Mouse (Mus musculus) embryonic facial prominence, embryonic 11.5 days (tissue): ENCODE measurements around the gene Xrra1. TPM values are rescaled to one million over a fixed set of nuclear protein-coding genes. Genes with fewer than 3 reads are reported as not detected.

Experiments used
- ATAC-seq: fragments of 200-750 bp; cut with Nextera tagmentation; replicated peaks from 2 replicates; pipeline ENCODE4 v1.8.0; 2017; ENCODE audit warnings: low read depth; ENCODE audit not compliant: insufficient number of reproducible peaks, low FRiP score, low TSS enrichment
- DNase-seq: peaks from one replicate; pipeline ENCODE4 v3.0.0-alpha.2; 2015; ENCODE audit warnings: low spot score
- H3K27ac ChIP-seq: fragments of 300-500 bp; sonication (generic); replicated peaks from 2 replicates; pipeline ENCODE4 v1.5.1; 2014; ENCODE audit warnings: mild to moderate bottlenecking, low read depth, low read length, control low read depth
- H3K27me3 ChIP-seq: fragments of 300-500 bp; sonication (generic); 2 replicates; pipeline ENCODE4 v1.6.1; 2014; ENCODE audit warnings: mild to moderate bottlenecking, low read length, moderate library complexity, mixed read lengths; ENCODE audit not compliant: control insufficient read depth, insufficient read depth
- H3K36me3 ChIP-seq: fragments of 300-500 bp; sonication (generic); replicated peaks from 2 replicates; pipeline ENCODE4 v1.6.1; 2014; ENCODE audit warnings: low read depth, mild to moderate bottlenecking, low read length, moderate library complexity, mixed read lengths; ENCODE audit not compliant: control insufficient read depth, insufficient read depth
- H3K4me1 ChIP-seq: fragments of 300-500 bp; sonication (generic); 2 replicates; pipeline ENCODE4 v1.6.1; 2014; ENCODE audit warnings: low read length, mixed read lengths; ENCODE audit not compliant: control insufficient read depth, insufficient read depth
- H3K4me2 ChIP-seq: fragments of 300-500 bp; sonication (generic); 2 replicates; pipeline ENCODE4 v1.6.1; 2014; ENCODE audit warnings: low read depth, mild to moderate bottlenecking, control low read depth, low read length, moderate library complexity
- H3K4me3 ChIP-seq: fragments of 300-500 bp; sonication (generic); 2 replicates; pipeline ENCODE4 v1.5.1; 2014; ENCODE audit warnings: low read depth, low read length, control low read depth
- H3K9ac ChIP-seq: fragments of 300-500 bp; sonication (generic); replicated peaks from 2 replicates; pipeline ENCODE4 v1.6.1; 2014; ENCODE audit warnings: mild to moderate bottlenecking, control low read depth, low read length
- H3K9me3 ChIP-seq: fragments of 300-500 bp; sonication (generic); replicated peaks from 2 replicates; pipeline ENCODE4 v1.6.1; 2016; ENCODE audit warnings: mild to moderate bottlenecking, low read length, inconsistent platforms, mixed read lengths; ENCODE audit not compliant: control insufficient read depth
- whole genome bisulfite sequencing: fragments of 180-500 bp; shearing (Covaris S2); extraction: QIAGEN DNeasy Blood & Tissue Kit; methylation state at CpG from one replicate; pipeline ENCODE4 v1.1.7; 2014; 5-methylcytosine and 5-hydroxymethylcytosine counted together
- polyA plus RNA-seq: library from polyadenylated mRNA; unstranded; fragments of >200 nt; fragmentation: Nextera tagmentation; extraction: Ambion mirVana; gene quantifications from 2 replicates; pipeline ENCODE4 v1.2.1, GENCODE M21; 2014

Xrra1 gene
- polyA plus RNA-seq, 1 experiment from 2014 or later: 0.52 TPM

DNA sequence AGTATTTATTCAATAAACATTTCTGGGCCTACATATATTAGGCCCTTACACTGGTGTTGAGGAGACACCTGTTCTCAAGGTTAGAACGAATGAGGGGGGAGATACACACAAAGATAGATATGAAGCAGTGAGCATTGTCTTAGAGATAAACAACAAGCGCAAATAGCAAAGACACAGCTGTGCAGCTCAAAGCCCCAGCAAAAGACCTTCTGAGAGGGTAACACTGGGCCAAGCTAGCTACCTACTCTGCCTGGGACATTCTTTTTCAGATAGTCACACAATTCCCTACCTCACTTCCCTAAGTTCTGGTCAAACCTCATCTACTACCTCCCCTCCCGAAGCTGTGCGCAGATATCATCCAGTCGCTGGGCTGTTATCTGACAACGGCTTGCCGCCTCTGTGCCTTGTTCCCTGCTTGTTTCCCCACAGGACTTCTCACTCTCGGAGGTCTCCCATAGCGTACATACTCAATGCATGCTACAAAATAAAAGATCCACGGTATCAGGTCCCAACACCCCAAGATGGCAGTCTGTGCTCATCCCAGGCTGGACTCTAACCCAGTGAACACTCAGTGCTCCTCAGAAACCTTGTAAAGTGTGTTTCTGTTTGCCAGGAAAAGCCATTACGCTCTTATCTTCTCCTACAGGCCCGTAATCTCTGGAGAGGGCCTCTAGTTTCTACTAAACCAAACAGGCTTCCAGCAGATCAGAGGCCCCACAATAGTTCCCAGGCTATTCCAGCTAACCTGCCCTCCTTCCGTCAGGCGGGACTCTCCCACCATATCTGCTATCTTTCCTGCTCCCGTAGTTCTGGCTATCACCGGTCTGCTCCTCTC is 34.0 kb upstream of the Xrra1 start:
- H3K9ac ChIP-seq: no peak overlapping the region
- 84% methylated on average over 16 of the region's 16 CpGs for WGBS
- no peak overlapping the region for H3K27ac ChIP-seq
- no peaks in the 10 kb centered on the region for H3K4me1 ChIP-seq
- H3K4me2 ChIP-seq: no peak overlapping the region
- H3K36me3 ChIP-seq: no peaks in the 10 kb centered on the region
- no peaks in the 10 kb centered on the region for H3K9me3 ChIP-seq
- ATAC-seq (no peak), DNase-seq (no peak)
- no peaks in the 10 kb centered on the region for H3K27me3 ChIP-seq
- no peak overlapping the region for H3K4me3 ChIP-seq

- no peak overlapping the region for H3K4me2 ChIP-seq
- no peaks in the 10 kb centered on the region for H3K27me3 ChIP-seq
- H3K27ac ChIP-seq: no peak overlapping the region
- H3K9me3 ChIP-seq: no peaks in the 10 kb centered on the region
- DNase-seq (no peak), ATAC-seq (no peak)
- H3K36me3 ChIP-seq: no peaks in the 10 kb centered on the region
- no peak overlapping the region for H3K4me3 ChIP-seq
- 87% methylated on average over 9 of the region's 9 CpGs for WGBS
- H3K4me1 ChIP-seq: no peaks in the 10 kb centered on the region
- H3K9ac ChIP-seq: no peak overlapping the region
Observed at GRCm38 (mm10) chr7:99825511-99825910, 33.4 kb upstream of the Xrra1 start.

- Histone ChIP-seq H3K27ac (no peak overlapping the region), H3K4me1 (no peaks in the 10 kb centered on the region), H3K9ac (no peak overlapping the region), H3K27me3 (no peaks in the 10 kb centered on the region), H3K36me3 (no peaks in the 10 kb centered on the region), H3K4me3 (no peak overlapping the region), H3K4me2 (no peak overlapping the region), H3K9me3 (no peaks in the 10 kb centered on the region)
- no peak for DNase-seq
- no peak for ATAC-seq
- WGBS: 71% methylated on average over 6 of the region's 6 CpGs
Observed at GRCm38 (mm10) chr7:99826096-99826495, 32.8 kb upstream of the Xrra1 start.

DNA sequence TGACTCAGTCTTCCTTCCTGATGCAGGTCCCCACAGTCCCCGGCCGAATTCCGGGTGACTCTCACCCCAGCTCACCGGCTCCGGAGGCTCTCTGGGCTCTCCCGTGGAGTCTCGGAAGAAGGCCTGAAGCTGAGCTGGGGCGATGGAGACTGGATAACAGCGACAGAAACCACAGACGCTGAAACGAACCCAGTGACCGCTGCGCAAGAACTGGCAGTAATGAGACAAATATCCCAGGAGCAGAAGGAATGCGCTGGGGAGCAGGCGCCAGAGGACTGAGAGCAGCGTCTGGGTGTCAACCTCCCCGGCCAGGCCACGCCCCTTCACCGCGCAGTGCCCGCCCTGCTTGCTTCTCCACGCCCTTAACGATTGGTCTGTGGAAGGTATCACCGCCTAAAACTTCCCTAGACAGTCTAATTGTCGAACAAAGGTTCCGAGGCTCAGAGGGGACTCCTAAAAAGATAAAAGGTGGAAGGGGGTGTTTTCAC is 30.8 kb upstream of the Xrra1 start, which contains the start of gene Neu3:
Neu3 (minus strand) TSS at position 335 of the 488 bp plus-strand sequence.
- Histone ChIP-seq H3K27me3 (no peaks in the 10 kb centered on the region), H3K9ac (peak within 1 kb of the TSS; percentile 74), H3K27ac (no peak within 1 kb of the TSS), H3K9me3 (no peaks in the 10 kb centered on the region), H3K4me2 (peak within 1 kb of the TSS; percentile 58), H3K4me1 (no peaks in the 10 kb centered on the region), H3K36me3 (no peaks in the 10 kb centered on the region), H3K4me3 (peak within 1 kb of the TSS; percentile 46)
- under 1% methylated on average over 26 of the region's 26 CpGs for WGBS
- ATAC-seq: peak; percentile 98
- peak; percentile 90 for DNase-seq

DNA sequence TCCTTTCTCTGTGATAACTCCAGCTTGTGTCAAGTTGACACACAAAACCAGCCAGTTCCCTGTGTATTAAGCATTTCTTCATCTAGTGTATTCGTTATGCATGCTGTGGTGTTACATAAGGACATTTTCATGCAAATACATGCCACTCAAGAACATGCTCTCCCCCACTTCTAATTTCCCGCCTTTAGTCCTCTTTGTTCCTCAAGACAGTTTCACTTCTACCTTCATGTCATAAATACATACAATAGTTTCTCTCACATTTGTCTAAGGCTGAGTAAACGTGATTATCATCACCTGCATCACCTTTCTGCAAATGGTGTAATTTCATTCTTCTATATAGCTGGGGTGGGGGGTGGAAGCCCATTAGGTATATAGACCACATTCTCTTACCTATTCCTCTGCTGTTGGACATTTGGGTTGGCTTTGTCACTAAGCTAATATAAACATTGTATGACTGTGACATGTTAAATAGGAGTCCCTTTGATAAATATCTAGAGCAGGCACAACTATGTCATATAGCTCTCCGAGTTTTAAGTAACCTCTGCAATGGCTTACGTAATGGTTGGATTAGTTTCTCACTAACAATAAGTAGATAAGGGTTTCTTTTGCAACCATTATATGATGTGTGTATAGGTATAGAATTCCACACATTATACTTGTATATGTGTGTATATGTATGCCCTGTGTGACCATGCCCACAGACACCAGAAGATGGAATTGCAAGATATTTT is 25.6 kb upstream of the Xrra1 start:
- DNase-seq: no peak
- Histone ChIP-seq H3K4me1 (no peaks in the 10 kb centered on the region), H3K4me2 (no peak overlapping the region), H3K9ac (no peak overlapping the region), H3K9me3 (no peaks in the 10 kb centered on the region), H3K27me3 (no peaks in the 10 kb centered on the region), H3K27ac (no peak overlapping the region), H3K4me3 (no peak overlapping the region), H3K36me3 (0 out of 2 replicates have a peak, but pooled peaks cover under 1% of the 10 kb centered on the region)
- 87% methylated on average over 5 of the region's 5 CpGs for WGBS
- no peak for ATAC-seq

- ATAC-seq (no peak), DNase-seq (no peak)
- Histone ChIP-seq H3K9me3 (no peaks in the 10 kb centered on the region), H3K9ac (no peak overlapping the region), H3K27ac (no peak overlapping the region), H3K27me3 (no peaks in the 10 kb centered on the region), H3K4me2 (no peak overlapping the region), H3K4me3 (no peak overlapping the region), H3K36me3 (0 out of 2 replicates have a peak, but pooled peaks cover 2% of the 10 kb centered on the region), H3K4me1 (no peaks in the 10 kb centered on the region)
- WGBS: 82% methylated on average over 2 of the region's 2 CpGs
Observed at GRCm38 (mm10) chr7:99833846-99834222, 25.1 kb upstream of the Xrra1 start.

DNA sequence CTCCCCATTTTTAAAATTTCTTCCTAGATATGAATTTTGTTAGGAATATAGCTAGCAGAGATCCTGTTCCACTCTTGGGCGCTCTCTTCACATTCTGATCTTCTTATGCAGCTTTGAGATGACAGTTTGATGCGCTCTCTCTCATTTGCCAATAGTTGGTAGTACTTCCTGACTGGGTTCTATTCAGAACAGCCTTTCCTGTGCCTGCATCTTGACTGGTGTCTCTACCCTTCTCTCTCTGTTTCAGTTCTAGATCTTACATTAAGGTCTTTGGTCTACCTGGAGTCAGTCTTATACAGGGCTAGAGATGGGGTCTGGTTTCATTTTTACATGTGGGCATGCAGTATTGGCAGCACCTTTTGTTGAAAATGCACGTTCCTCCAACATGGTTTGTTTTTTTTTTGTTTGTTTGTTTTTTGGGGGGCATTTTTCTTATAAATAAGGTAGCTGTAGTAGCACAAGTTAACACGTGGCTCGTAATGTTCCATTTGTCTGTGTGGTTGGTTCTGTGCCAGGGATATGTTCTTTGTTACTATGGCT is 24.5 kb upstream of the Xrra1 start:
- Histone ChIP-seq H3K9me3 (no peaks in the 10 kb centered on the region), H3K4me1 (no peaks in the 10 kb centered on the region), H3K9ac (no peak overlapping the region), H3K36me3 (peaks cover 5% of the 10 kb centered on the region; the same call in 1 of the 2 replicates), H3K27ac (no peak overlapping the region), H3K4me2 (no peak overlapping the region), H3K27me3 (no peaks in the 10 kb centered on the region), H3K4me3 (no peak overlapping the region)
- ATAC-seq: no peak
- no peak for DNase-seq
- 93% methylated on average over 5 of the region's 5 CpGs for WGBS
